Mouse (Mus musculus) liver, postnatal 0 days (tissue): Measurements from ENCODE around the gene Hspb11.

ENCODE experiments used
- CTCF ChIP-seq: sonication (generic); IDR thresholded peaks from 2 replicates; pipeline ENCODE4 v1.5.1; 2016; ENCODE audit warnings: antibody characterized with exemption, low read depth
- EP300 ChIP-seq: IDR thresholded peaks from 2 replicates; pipeline ENCODE4 v1.6.1; 2016; ENCODE audit warnings: antibody characterized with exemption, low read depth, mild to moderate bottlenecking

- TF ChIP-seq CTCF (no peak), EP300 (no peak)
Observed at GRCm38 (mm10) chr4:107278188-107278707, 24.9 kb downstream of the Hspb11 start.
